Mouse (Mus musculus) olfactory bulb, adult 2 months (tissue): Measurements from ENCODE around the gene Zfp583.

ENCODE experiments used
- CTCF ChIP-seq: fragments of 200-500 bp; IDR thresholded peaks from 2 replicates; pipeline ENCODE4 v1.5.1; 2012; ENCODE audit warnings: low read depth, mild to moderate bottlenecking, low read length, moderate library complexity; ENCODE audit not compliant: insufficient read depth
- POLR2A ChIP-seq: fragments of 200-500 bp; IDR thresholded peaks from 2 replicates; pipeline ENCODE4 v1.6.1; 2012; ENCODE audit warnings: mild to moderate bottlenecking, low read depth, low read length, moderate library complexity; ENCODE audit not compliant: insufficient read depth

GRCm38 (mm10) chr7:6265695-6266094 lies 65.4 kb downstream of the Zfp583 start:
- TF ChIP-seq POLR2A (no peak), CTCF (0 out of 2 replicates have a peak, but pooled peaks have one; percentile 17)
